Mouse (Mus musculus) megakaryocyte, embryonic 14.5 days (primary cell): ENCODE measurements around the gene Wdr77. TPM values are rescaled to one million over a fixed set of nuclear protein-coding genes. Genes with fewer than 3 reads are reported as not detected.
"Not testable (repeated sequence)": the region's sequence is repeated elsewhere in the genome, so short reads cannot be mapped to it uniquely, and the experiment has no call there.

Experiments used
- H3K27me3 ChIP-seq: replicated peaks from 2 replicates; pipeline ENCODE3; 2012; ENCODE audit warnings: inconsistent platforms
- H3K36me3 ChIP-seq: replicated peaks from 2 replicates; pipeline ENCODE3; 2012; ENCODE audit warnings: low read length, inconsistent platforms, mixed read lengths
- H3K4me1 ChIP-seq: 2 replicates; pipeline ENCODE4 v1.6.1; 2012; ENCODE audit warnings: inconsistent platforms
- H3K4me3 ChIP-seq: replicated peaks from 2 replicates; pipeline ENCODE3; 2012; ENCODE audit warnings: moderate library complexity, mild to moderate bottlenecking, inconsistent platforms
- H3K9me3 ChIP-seq: 2 replicates; pipeline ENCODE4 v1.6.1; 2012; ENCODE audit warnings: inconsistent platforms
- FLI1 ChIP-seq: IDR thresholded peaks from 2 replicates; pipeline ENCODE4 v1.6.1; 2012; ENCODE audit warnings: low read length, inconsistent platforms, mixed read lengths
- GATA1 ChIP-seq: IDR thresholded peaks from 3 replicates; pipeline ENCODE4 v1.6.1; 2012; ENCODE audit warnings: mixed read lengths, low read length, inconsistent platforms, borderline replicate concordance
- polyA plus RNA-seq: library from polyadenylated mRNA; stranded (reverse); fragments of >175 nt; gene quantifications from 2 replicates; pipeline ENCODE4 v1.2.3, GENCODE M21; 2012; ENCODE audit warnings: low replicate concordance; ENCODE audit not compliant: insufficient read depth

Wdr77 gene
- polyA plus RNA-seq: 39.6 and 78.6 TPM in 2 replicates

DNA sequence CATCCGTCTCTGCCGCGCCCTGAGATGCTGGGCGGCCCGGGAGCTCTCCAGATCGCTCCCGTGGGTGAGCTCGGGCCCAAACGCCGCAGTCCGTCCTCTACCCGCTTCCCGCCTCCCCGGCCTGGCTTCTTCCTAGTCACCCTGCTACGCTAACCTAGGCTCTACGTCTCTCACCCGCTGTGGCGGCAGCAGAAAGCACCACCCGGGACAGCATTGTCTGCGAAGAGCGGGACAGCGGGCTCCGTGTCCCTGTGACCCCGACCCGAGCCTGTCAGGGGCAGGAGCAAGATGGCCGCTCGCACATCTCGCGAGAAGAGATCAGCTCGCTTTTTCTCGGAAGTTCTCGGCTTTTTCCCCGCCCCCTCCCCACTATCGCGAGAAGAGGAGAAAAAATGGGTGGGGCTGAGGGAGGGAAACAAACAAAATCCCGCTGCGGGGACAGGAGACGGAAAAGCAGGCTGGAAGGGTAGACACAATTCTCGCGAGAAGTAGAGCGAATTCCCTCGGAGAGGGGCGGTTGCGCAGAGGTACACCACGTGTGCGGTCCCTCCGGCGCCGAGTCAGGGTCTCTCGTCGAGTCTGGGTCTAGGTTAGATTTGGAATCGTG, at the start of gene Wdr77:
Gene Wdr77 (plus strand): TSS at position 396 of the 607 bp plus-strand sequence.
- Histone ChIP-seq H3K36me3 (peaks cover 79% of the 10 kb centered on the region), H3K4me1 (peaks cover 67% of the 10 kb centered on the region), H3K27me3 (no peaks in the 10 kb centered on the region), H3K9me3 (no peaks in the 10 kb centered on the region), H3K4me3 (peak within 1 kb of the TSS; percentile 99)
- TF ChIP-seq GATA1: no peak
- 0 out of 2 replicates have a peak, but pooled peaks have one; percentile 38 for TF ChIP-seq FLI1

DNA sequence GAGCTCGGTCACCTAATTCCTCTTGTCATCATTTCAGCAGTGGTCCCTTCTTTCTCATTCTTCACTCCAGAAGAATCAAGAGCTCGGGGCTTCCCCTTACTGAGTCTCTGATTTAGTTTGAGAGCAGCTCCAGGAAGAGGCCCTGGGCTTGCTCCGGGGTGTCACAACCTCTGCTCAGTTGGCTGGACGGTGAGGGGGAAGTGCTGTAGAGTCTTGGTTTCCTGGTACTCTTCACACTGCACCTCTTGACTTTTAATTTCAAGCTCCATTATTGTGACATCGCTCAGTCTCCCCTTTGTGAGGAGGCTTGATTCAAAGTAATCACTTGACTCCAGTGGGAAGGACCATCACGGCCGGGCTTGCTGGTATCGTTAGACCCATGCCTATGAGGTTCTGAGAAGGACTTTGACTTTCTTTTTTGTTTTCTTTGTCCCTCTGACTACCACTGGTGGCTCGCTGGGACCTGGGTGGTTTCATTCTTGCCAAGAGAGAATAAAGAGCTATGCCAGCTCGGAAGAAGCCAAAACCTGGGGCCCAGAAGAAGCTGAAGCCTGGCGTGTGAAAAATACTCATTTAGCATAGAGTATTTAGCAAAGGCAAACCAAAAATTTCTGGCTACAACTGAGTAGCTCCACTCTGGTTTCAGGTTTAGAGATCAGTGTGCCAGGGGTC, 48.5 kb upstream of the Wdr77 start:
- TF ChIP-seq FLI1: no peak
- TF ChIP-seq GATA1: no peak
- Histone ChIP-seq H3K4me3 (peak overlapping the region; percentile 38), H3K9me3 (no peaks in the 10 kb centered on the region), H3K4me1 (peaks cover 98% of the 10 kb centered on the region), H3K36me3 (peaks cover 83% of the 10 kb centered on the region), H3K27me3 (no peaks in the 10 kb centered on the region)

DNA sequence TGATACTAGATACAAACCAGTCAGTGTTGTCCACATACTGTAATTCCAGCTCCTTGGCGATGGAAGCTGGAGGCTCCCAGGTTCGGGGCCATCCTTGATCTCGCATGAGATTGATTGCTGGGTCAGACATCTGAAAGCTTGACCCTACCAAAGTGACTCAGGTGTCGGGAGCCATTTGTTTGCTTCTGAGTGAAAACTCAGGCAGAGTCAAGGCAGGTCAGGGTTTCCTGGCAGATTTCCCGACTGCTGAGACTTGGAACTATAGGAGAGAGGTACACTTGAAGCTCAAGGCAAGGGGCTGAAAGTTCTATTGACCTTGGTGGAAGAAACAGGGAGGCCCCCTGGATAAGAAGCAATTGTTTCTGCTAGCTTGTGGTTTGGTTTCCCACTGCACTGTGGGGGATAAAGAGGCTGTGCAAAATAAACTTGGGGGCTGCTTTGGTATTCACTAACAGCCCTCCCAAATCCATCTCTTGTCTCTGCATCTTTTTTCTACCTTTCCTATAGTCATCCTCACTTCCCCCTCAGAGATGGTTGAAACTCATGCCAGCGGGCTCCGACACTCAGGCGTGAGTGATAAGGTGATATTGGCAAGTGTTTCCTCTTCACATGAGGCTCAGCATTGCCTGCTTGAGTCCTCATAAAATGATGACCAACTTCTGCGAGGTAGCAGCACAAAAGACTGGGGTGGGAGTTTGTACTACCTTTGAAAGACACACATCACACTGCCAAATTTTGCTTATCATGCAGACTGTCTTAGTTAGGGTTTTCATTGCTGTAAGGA, 46.9 kb upstream of the Wdr77 start:
- Histone ChIP-seq H3K9me3 (no peaks in the 10 kb centered on the region), H3K27me3 (no peaks in the 10 kb centered on the region), H3K36me3 (peaks cover 80% of the 10 kb centered on the region), H3K4me1 (peaks cover 100% of the 10 kb centered on the region), H3K4me3 (no peak overlapping the region)
- TF ChIP-seq FLI1 (no peak), GATA1 (no peak)

- peaks cover 100% of the 10 kb centered on the region for H3K4me1 ChIP-seq
These were observed 45.1 kb upstream of the Wdr77 start for GRCm38 (mm10) chr3:105913839-105914681.

GRCm38 (mm10) chr3:105915281-105915680, 43.9 kb upstream of the Wdr77 start:
- Histone ChIP-seq H3K4me3 (peak overlapping the region; percentile 7), H3K27me3 (no peaks in the 10 kb centered on the region), H3K9me3 (no peaks in the 10 kb centered on the region), H3K36me3 (peaks cover 78% of the 10 kb centered on the region), H3K4me1 (peaks cover 100% of the 10 kb centered on the region)
- TF ChIP-seq GATA1: no peak
- TF ChIP-seq FLI1: no peak

More at GRCm38 (mm10) chr3:105913839-105914681, 45.1 kb upstream of the Wdr77 start:
- Histone ChIP-seq H3K4me3 (peak overlapping the region; percentile 79), H3K27me3 (no peaks in the 10 kb centered on the region), H3K9me3 (no peaks in the 10 kb centered on the region), H3K36me3 (peaks cover 77% of the 10 kb centered on the region)
- TF ChIP-seq GATA1: no peak
- TF ChIP-seq FLI1: no peak

- Histone ChIP-seq H3K4me1 (peaks cover 99% of the 10 kb centered on the region), H3K36me3 (peaks cover 73% of the 10 kb centered on the region), H3K4me3 (peak overlapping the region; percentile 85)
- not testable (repeated sequence) for H3K27me3 ChIP-seq, H3K9me3 ChIP-seq
These were observed 42.7 kb upstream of the Wdr77 start for GRCm38 (mm10) chr3:105916455-105916854.

DNA sequence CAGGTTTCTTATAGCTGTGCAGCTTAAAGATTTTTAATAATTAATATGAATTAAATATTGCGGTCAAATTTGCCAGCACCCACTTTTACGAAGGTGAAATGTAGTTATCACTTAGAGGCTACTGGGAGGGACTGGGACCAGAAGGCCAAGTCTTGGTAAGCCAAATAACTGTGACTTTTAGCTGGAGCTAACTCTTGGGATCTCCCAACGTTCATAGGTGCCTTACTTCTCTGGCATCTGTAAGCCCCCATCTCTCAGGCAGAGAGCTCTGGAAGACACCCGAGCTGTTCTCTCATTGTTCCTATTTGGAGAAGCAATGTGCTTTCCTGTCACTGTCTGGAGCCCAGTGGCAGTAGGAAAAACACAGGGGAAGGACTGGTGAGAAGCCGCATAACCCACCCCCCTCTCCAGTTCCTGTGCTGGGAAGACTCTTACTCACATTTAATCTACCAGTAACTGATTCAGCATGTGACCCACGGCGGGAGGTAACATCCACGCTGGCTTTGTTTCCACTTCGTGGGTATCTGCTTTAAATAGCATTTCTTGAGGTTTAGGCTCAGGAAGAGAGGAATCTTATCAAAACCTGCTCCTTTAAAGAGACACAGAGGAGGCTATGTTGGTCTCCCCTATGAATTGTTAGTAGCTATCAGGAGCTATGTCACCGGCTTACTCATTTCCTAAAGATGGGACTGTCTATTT, 41.4 kb upstream of the Wdr77 start:
- Histone ChIP-seq H3K4me3 (peak overlapping the region; percentile 57), H3K27me3 (no peaks in the 10 kb centered on the region), H3K36me3 (peaks cover 74% of the 10 kb centered on the region), H3K4me1 (peaks cover 99% of the 10 kb centered on the region), H3K9me3 (no peaks in the 10 kb centered on the region)
- TF ChIP-seq FLI1 (no peak), GATA1 (no peak; the same call in 2 of the 3 replicates)

GRCm38 (mm10) chr3:105918355-105918745, 40.8 kb upstream of the Wdr77 start:
- Histone ChIP-seq H3K9me3 (no peaks in the 10 kb centered on the region), H3K36me3 (peaks cover 77% of the 10 kb centered on the region), H3K4me3 (peak overlapping the region; percentile 77), H3K4me1 (peaks cover 99% of the 10 kb centered on the region), H3K27me3 (no peaks in the 10 kb centered on the region)
- TF ChIP-seq FLI1: no peak
- no peak for TF ChIP-seq GATA1

GRCm38 (mm10) chr3:105920743-105921142, 38.4 kb upstream of the Wdr77 start:
- H3K4me3 ChIP-seq, H3K27me3 ChIP-seq, H3K9me3 ChIP-seq: not testable (repeated sequence)
- Histone ChIP-seq H3K4me1 (peaks cover 99% of the 10 kb centered on the region), H3K36me3 (peaks cover 78% of the 10 kb centered on the region)
